Mouse (Mus musculus) brain, embryonic 14.5 days (tissue): Measurements from ENCODE around the gene Gm11213.

ENCODE experiments used
- CTCF ChIP-seq: fragments of 200-500 bp; IDR thresholded peaks from 2 replicates; pipeline ENCODE4 v1.5.1; 2012; ENCODE audit warnings: inconsistent platforms, mild to moderate bottlenecking, moderate library complexity, borderline replicate concordance; ENCODE audit not compliant: insufficient read depth, insufficient read length; ENCODE audit errors: extremely low read depth
- POLR2A ChIP-seq: fragments of 200-500 bp; IDR thresholded peaks from 2 replicates; pipeline ENCODE4 v1.6.1; 2012; ENCODE audit warnings: mild to moderate bottlenecking, inconsistent platforms, borderline replicate concordance; ENCODE audit not compliant: poor library complexity, insufficient read depth, insufficient read length, severe bottlenecking; ENCODE audit errors: extremely low read depth

DNA sequence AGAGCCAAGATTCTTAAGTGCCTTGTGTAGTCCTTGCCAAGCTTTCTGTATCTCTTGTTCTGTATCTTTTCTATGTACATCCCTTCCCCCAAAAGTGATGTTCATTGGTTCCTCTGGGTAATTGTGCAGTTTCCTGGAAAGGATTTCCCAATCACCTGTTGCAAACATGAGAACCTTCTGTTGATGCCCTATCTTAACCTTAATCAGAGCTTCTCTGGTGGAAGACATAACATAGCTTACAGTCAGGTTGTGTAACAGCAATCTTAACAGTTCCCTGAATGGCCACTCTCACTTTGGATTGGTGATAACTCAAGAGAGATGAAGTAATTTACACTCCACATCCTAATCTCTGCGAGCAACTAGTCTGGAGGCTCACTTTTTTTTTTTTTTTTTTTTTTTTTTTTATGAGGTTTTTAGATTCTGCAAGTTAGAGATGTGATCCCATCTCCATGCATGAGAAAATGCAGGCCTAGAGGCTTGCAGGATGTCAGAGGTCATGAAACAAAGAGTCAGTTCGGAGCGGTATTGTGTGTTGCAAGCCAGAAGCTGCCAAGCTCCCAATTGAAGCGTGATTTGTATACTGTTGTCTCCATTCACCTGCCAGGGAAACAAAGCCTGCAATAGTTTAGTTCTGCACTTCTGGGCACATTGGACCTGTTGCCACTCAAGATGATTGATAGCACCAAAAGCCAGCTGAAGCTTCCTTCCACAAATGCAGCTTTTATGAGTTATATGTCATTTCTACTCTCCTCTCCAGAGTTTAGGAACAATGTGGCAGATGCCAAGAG, 51.1 kb downstream of the Gm11213 start:
- TF ChIP-seq CTCF, result no peak
- no peak for TF ChIP-seq POLR2A
